Mouse (Mus musculus) spleen, adult 2 months (tissue): ENCODE measurements around the gene Cib1.

Experiments used
- CTCF ChIP-seq: fragments of 200-500 bp; IDR thresholded peaks from 2 replicates; pipeline ENCODE4 v1.5.1; 2011; ENCODE audit warnings: mild to moderate bottlenecking, inconsistent platforms; ENCODE audit not compliant: insufficient read depth, insufficient read length, insufficient replicate concordance; ENCODE audit errors: extremely low read depth
- POLR2A ChIP-seq: fragments of 200-500 bp; IDR thresholded peaks from 2 replicates; pipeline ENCODE4 v1.6.1; 2011; ENCODE audit warnings: low read depth, low read length, inconsistent platforms

GRCm38 (mm10) chr7:80231971-80232488 is 583 bp downstream of the Cib1 start:
- TF ChIP-seq POLR2A (no peak), CTCF (no peak)
